Mouse (Mus musculus): ENCODE data around the gene Apoa5. TPM values are rescaled to one million over a fixed set of nuclear protein-coding genes. Genes with fewer than 3 reads are reported as not detected.

Apoa5 gene
- total RNA-seq, 2 experiments from 2014 or later: not detected

Other genes starting within 250 kb of the Apoa5 start
- gene Apoa1, start 40.1 kb upstream of the Apoa5 start, total RNA-seq (2021): under 1 TPM; 0.42 to 0.79 TPM
- 1 to 10 TPM in 1 of 2 experiments, not detected in 1; 1.4 TPM for gene Apoc3, start 33.0 kb upstream of the Apoa5 start, total RNA-seq (2021)
- gene Apoa4, start 27.9 kb upstream of the Apoa5 start, total RNA-seq (2021): not detected
- gene Zpr1, start 4.4 kb downstream of the Apoa5 start, total RNA-seq (2021): 10 to 100 TPM; 38.8 to 44.1 TPM
- gene Bud13, start 14.4 kb downstream of the Apoa5 start, total RNA-seq (2021): 10 to 100 TPM; 10.4 to 16.2 TPM
- under 1 TPM in 1 of 2 experiments, not detected in 1; 0.35 TPM for gene 4931429L15Rik, start 51.4 kb downstream of the Apoa5 start, total RNA-seq (2021)